Mouse (Mus musculus) G1E (cell line): ENCODE measurements at regions not wholly inside any gene's neighbourhood (a gene's known extent, or its start where the extent isn't known, plus 50 kb on each side); places are given as distances from the start of the nearest gene placed in this dataset.

Experiments used
- ATAC-seq: 2 replicates; pipeline ENCODE4 v1.8.0; 2016; ENCODE audit warnings: mild to moderate bottlenecking; ENCODE audit not compliant: insufficient number of reproducible peaks, poor library complexity, low FRiP score, severe bottlenecking; ENCODE audit errors: extremely low read depth
- DNase-seq: peaks from one replicate; pipeline ENCODE4 v3.0.0; 2012; ENCODE audit warnings: low spot score
- H3K27me3 ChIP-seq: 2 replicates; pipeline ENCODE4 v1.6.1; 2012; ENCODE audit warnings: mild to moderate bottlenecking, low read length, inconsistent platforms; ENCODE audit not compliant: insufficient read depth
- H3K36me3 ChIP-seq: replicated peaks from 2 replicates; pipeline ENCODE3; 2012; ENCODE audit warnings: mild to moderate bottlenecking, inconsistent platforms
- H3K4me1 ChIP-seq: 2 replicates; pipeline ENCODE4 v1.6.1; 2012; ENCODE audit warnings: low read depth, low read length, inconsistent platforms, mixed read lengths; ENCODE audit not compliant: insufficient read depth
- H3K4me3 ChIP-seq: 2 replicates; pipeline ENCODE4 v1.5.1; 2012; ENCODE audit warnings: low read depth, mild to moderate bottlenecking, inconsistent platforms, low read length, moderate library complexity, mixed read lengths
- H3K9me3 ChIP-seq: replicated peaks from 2 replicates; pipeline ENCODE4 v1.6.1; 2012; ENCODE audit warnings: inconsistent platforms
- CTCF ChIP-seq: IDR thresholded peaks from 2 replicates; pipeline ENCODE4 v1.5.1; 2012; ENCODE audit warnings: low read depth, low read length, inconsistent platforms, mixed read lengths
- GATA1 ChIP-seq: IDR thresholded peaks from 2 replicates; pipeline ENCODE4 v1.6.1; 2012; ENCODE audit warnings: borderline replicate concordance, low read length, inconsistent platforms, mixed read lengths
- GATA2 ChIP-seq: IDR thresholded peaks from 2 replicates; pipeline ENCODE4 v1.6.1; 2012; ENCODE audit warnings: low read depth, low read length, inconsistent platforms, borderline replicate concordance
- POLR2AphosphoS5 ChIP-seq: IDR thresholded peaks from 2 replicates; pipeline ENCODE4 v1.6.1; 2012; ENCODE audit warnings: low read depth, low read length, inconsistent platforms; ENCODE audit not compliant: insufficient replicate concordance
- TAL1 ChIP-seq: conservative IDR thresholded peaks from 2 replicates; pipeline ENCODE4 v1.6.1; 2012; ENCODE audit warnings: low read depth, low read length, inconsistent platforms, mixed read lengths

DNA sequence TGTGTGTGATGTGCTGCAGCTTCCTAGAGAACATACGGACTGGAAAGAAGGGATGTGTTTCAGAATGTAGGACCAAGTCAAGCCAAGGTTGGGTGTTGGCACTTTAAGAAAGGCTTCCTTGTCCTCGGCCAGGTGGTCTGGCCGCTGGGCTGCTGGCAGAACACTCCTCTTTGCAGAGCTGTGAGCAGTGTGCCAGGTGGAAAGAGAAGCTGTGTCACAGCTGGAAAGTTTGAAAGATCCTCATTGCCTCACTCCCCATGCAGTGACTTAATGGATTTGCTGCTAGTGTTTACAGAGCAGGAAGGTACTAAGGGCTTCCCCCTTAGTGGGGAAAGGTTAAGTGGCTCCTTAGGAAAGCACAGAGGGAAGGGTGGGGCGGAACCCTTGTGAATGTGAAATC is 269.2 kb upstream of the Ptger4 start:
- Histone ChIP-seq H3K27me3 (no peaks in the 10 kb centered on the region), H3K4me3 (no peak overlapping the region), H3K36me3 (no peaks in the 10 kb centered on the region), H3K9me3 (no peaks in the 10 kb centered on the region), H3K4me1 (peaks cover 47% of the 10 kb centered on the region)
- ATAC-seq (no peak), DNase-seq (no peak)
- no peak for TF ChIP-seq GATA2
- TF ChIP-seq CTCF: no peak
- TF ChIP-seq TAL1: no peak
- TF ChIP-seq POLR2AphosphoS5: no peak
- TF ChIP-seq GATA1: no peak

DNA sequence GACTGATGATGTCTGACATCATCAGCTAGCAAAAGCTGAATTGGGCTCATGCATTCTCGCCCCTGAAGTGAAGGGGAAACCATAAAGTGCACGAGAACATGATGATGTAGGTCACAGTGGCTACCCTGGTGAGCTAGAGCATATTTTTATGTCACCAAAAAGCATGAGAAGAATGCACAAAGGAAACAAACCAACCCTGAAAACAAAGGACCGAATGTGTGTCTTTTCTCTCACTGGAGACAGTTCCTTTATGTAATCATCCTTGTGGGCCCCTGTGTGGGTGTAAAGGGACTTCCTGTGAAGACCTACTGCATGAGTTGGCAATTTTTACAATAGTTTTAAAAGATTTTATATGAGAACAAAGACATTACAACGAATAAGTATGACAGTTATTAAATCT is 270.2 kb upstream of the Ptger4 start:
- H3K9me3 ChIP-seq: no peaks in the 10 kb centered on the region
- peaks cover 47% of the 10 kb centered on the region for H3K4me1 ChIP-seq
- peak; percentile 51 for DNase-seq
- TF ChIP-seq GATA1 (no peak), GATA2 (no peak), POLR2AphosphoS5 (no peak), TAL1 (no peak), CTCF (no peak)
- H3K4me3 ChIP-seq: no peak overlapping the region; the same call in 1 of the 2 replicates
- H3K27me3 ChIP-seq: no peaks in the 10 kb centered on the region
- H3K36me3 ChIP-seq: no peaks in the 10 kb centered on the region
- peak; percentile 77 for ATAC-seq

DNA sequence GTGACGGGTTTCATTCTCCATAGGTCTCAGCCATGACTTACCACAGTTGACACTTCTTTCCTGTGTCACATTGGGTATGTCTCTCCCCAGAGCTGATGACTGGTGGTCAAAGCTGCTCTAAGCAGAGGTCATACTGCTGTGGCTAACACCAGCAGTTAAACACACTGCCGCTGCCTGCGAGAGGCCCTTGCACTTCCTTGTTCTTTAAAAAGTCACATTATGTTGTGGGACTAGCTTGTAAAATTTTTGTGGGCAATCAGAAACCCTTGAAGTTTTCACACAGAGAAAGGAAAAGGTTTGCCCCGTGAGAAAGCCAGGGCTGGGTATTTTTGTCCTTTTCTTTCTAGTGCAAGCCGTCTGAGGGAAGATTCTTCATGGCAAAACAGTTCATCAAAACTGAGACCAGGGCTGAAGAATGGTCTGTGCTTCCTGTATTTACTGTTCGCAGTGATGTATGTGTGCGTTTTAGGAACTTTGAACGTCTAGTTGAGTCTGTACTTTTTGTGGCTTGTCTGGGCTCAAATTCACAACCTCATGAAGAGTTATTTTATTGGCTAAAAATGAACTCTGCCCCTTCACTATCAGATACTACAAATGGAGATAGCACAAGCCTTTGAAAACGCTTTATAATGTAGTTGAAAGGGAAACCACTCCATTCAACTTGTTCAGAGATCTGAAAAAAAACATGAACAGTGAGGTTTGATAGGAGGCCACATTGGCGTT is 273.4 kb upstream of the Ptger4 start:
- DNase-seq: no peak
- Histone ChIP-seq H3K4me3 (no peak overlapping the region), H3K27me3 (no peaks in the 10 kb centered on the region; the same call in 1 of the 2 replicates), H3K9me3 (no peaks in the 10 kb centered on the region), H3K36me3 (no peaks in the 10 kb centered on the region), H3K4me1 (peaks cover 40% of the 10 kb centered on the region)
- TF ChIP-seq POLR2AphosphoS5 (no peak), GATA1 (no peak), TAL1 (no peak), GATA2 (no peak), CTCF (no peak)
- ATAC-seq: peak; percentile 35; the same call in 1 of the 2 replicates

DNA sequence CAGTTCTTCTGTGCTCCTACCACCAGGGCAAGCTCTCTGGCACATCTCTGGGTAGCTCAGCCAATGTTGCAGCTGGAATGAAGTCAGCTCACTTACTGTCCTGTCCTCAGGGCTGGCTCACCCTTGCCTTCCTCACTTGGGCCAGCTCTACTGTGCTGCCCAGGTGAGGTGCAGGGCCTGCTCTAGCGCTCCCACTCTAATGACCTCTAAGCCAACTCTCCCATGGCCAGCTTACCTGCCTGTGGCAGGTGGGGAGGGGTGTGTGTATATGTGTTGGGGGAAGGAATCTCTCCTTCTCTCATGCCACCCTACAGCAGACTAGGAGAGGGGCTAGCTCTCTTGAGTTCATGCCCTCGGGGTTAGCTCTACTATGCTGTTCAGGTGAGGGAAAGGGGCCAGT is 275.6 kb upstream of the Ptger4 start:
- H3K9me3 ChIP-seq: no peaks in the 10 kb centered on the region
- H3K4me3 ChIP-seq: no peak overlapping the region
- DNase-seq: no peak
- TF ChIP-seq CTCF (no peak), GATA1 (no peak), GATA2 (no peak), POLR2AphosphoS5 (no peak), TAL1 (no peak)
- no peaks in the 10 kb centered on the region for H3K36me3 ChIP-seq
- H3K4me1 ChIP-seq: peaks cover 24% of the 10 kb centered on the region
- no peaks in the 10 kb centered on the region; the same call in 1 of the 2 replicates for H3K27me3 ChIP-seq
- ATAC-seq: no peak

DNA sequence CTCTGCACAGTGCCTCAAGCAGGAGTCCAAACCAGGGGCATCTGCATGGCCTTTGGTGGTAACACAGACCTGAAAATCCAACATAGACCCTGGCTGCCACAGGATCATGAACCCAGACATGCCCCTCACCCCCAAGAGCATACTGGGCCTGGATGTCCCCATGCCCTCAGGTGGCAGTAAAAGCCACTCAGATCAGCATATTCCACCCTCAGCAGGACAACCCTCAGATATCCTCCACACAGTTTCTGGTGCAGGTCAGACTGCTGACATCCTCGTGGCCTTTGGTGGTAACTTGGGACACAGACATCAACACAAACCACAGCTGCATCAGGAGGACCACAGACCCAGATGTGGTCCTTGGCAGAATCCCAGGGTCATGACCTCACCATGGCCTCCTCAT is 276.0 kb upstream of the Ptger4 start:
- no peak for ATAC-seq
- TF ChIP-seq GATA1: no peak
- no peak for TF ChIP-seq CTCF
- TF ChIP-seq GATA2: no peak
- no peak for TF ChIP-seq POLR2AphosphoS5
- TF ChIP-seq TAL1: no peak
- Histone ChIP-seq H3K36me3 (no peaks in the 10 kb centered on the region), H3K9me3 (no peaks in the 10 kb centered on the region), H3K27me3 (no peaks in the 10 kb centered on the region; the same call in 1 of the 2 replicates), H3K4me1 (peaks cover 19% of the 10 kb centered on the region), H3K4me3 (no peak overlapping the region)
- no peak for DNase-seq

DNA sequence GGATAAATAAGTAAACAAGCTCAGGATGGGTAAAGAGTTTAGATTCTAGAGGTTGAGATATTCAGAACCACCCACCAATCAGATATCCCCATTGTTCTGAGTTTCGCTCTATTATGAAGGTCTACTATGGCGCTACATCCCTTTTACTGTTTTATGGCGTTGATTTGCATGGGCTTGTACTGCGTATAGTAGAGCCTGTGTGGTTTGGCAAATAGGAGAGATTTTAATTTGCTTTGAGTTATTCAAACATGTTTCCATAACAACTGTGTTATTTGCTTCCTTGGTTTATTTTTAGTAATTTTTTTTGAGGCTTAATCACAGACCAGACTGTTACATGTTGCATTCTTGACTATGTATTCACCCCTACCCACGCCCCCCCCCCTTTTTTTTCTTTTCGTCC is 284.6 kb upstream of the Ptger4 start:
- H3K9me3 ChIP-seq: no peaks in the 10 kb centered on the region
- ATAC-seq: no peak
- no peaks in the 10 kb centered on the region for H3K27me3 ChIP-seq
- no peak overlapping the region for H3K4me3 ChIP-seq
- TF ChIP-seq GATA2: no peak
- no peak for TF ChIP-seq TAL1
- TF ChIP-seq POLR2AphosphoS5: no peak
- TF ChIP-seq GATA1: no peak
- TF ChIP-seq CTCF: no peak
- no peak for DNase-seq
- H3K4me1 ChIP-seq: no peaks in the 10 kb centered on the region; the same call in 1 of the 2 replicates
- H3K36me3 ChIP-seq: no peaks in the 10 kb centered on the region

DNA sequence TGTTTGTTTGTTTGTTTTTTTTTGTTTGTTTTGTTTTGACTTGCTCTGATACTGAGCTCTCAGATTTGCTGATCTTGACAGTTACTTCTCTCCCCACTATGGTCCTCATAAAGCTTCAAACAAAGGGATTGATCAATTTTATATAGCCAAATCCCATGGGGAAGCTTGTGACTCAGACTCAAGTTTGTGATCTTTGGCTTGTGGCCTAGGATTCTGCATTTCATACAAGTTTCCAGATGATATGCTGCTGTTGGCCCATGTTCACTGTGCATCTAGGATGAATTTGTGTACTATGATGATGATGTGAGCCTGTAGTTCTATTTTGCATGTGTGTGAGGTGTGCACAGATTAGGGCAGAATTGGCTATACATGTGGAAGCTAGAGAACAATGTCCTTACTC is 289.7 kb upstream of the Ptger4 start:
- H3K27me3 ChIP-seq: no peaks in the 10 kb centered on the region
- no peak for DNase-seq
- no peak overlapping the region for H3K4me3 ChIP-seq
- no peaks in the 10 kb centered on the region for H3K4me1 ChIP-seq
- no peak for ATAC-seq
- TF ChIP-seq CTCF: no peak
- TF ChIP-seq TAL1: no peak
- TF ChIP-seq POLR2AphosphoS5: no peak
- no peak for TF ChIP-seq GATA2
- no peak for TF ChIP-seq GATA1
- H3K9me3 ChIP-seq: no peaks in the 10 kb centered on the region
- no peaks in the 10 kb centered on the region for H3K36me3 ChIP-seq
